Mouse (Mus musculus): ENCODE results near the gene Lrrc56. TPM values are rescaled to one million over a fixed set of nuclear protein-coding genes. Genes with fewer than 3 reads are reported as not detected.

Lrrc56 gene
- total and polyA plus RNA-seq, 3 experiments, result 0.46 to 1.4 (median 0.93) TPM

GRCm38 (mm10) chr7:141144650-141145049 is 49.3 kb upstream of the Lrrc56 start:
- Histone ChIP-seq H3K27ac (ENCODE audit: insufficient read depth, low read depth) (no peak overlapping the region), H3K9ac (ENCODE audit: insufficient read depth, low read depth) (no peak overlapping the region), H3K79me2 (replicated peaks; ENCODE audit: control insufficient read depth, extremely low read depth, insufficient read depth, poor library complexity, severe bottlenecking) (no peaks in the 10 kb centered on the region), H3K4me2 (ENCODE audit: insufficient read depth, low read depth, poor library complexity, severe bottlenecking) (no peak overlapping the region), H3K36me3 (replicated peaks in 1 of 2; ENCODE audit: control insufficient read depth in 1 of 2, insufficient read depth in 1 of 2, low read length in 1 of 2) (peaks cover 14 to 77% of the 10 kb centered on the region in 2 experiments), H3K27me3 (replicated peaks) (no peaks in the 10 kb centered on the region), H3K9me3 (replicated peaks; ENCODE audit: low read length) (no peaks in the 10 kb centered on the region), H3K4me3 (replicated peaks in 1 of 3; ENCODE audit: low read depth in 2 of 3, low read length in 2 of 3, poor library complexity in 1 of 3) (no peak overlapping the region), H3K4me1 (ENCODE audit: control insufficient read depth in 1 of 2, insufficient read depth in 2 of 2) (peaks cover 2 to 7% of the 10 kb centered on the region in 2 experiments; a peak in 1 of 4 replicates)
- in situ Hi-C loops (cut with MboI; ENCODE audit: low pct_ligation_motif_present, low pct_unique_long_range_greater_than_20kb, low sequenced_read_pairs) (no loop called here), dilution Hi-C loops (cut with MboI; ENCODE audit: extremely low pct_ligation_motif_present, extremely low pct_unique_long_range_greater_than_20kb, low sequenced_read_pairs) (no loop called here)
- TF ChIP-seq CTCF (conservative IDR thresholded peaks at IDR 0.05 in 1 of 2, IDR thresholded peaks at IDR 0.05 in 1 of 2; ENCODE audit: low read depth in 2 of 2, low read length in 2 of 2), result no peak
- TF ChIP-seq ZC3H11A (IDR thresholded peaks at IDR 0.05; ENCODE audit: low read depth, low read length), result no peak
- no peak for TF ChIP-seq JUN (IDR thresholded peaks at IDR 0.05; ENCODE audit: insufficient read depth, low read depth, low read length)
- no peak for TF ChIP-seq UBTF (IDR thresholded peaks at IDR 0.05; ENCODE audit: low read depth, low read length)
- no peak for TF ChIP-seq GABPA (IDR thresholded peaks at IDR 0.05; ENCODE audit: insufficient replicate concordance, low read depth, low read length)
- no peak for TF ChIP-seq TCF12 (IDR thresholded peaks at IDR 0.05; ENCODE audit: low read depth, low read length)
- no peak for TF ChIP-seq POLR2A (IDR thresholded peaks at IDR 0.05; ENCODE audit: low read depth, low read length)
- no peak for TF ChIP-seq TBP (conservative IDR thresholded peaks at IDR 0.05; ENCODE audit: low read depth, low read length)
- no peak for TF ChIP-seq RCOR1 (conservative IDR thresholded peaks at IDR 0.05; ENCODE audit: low read depth, low read length)
- no peak for TF ChIP-seq PAX5 (IDR thresholded peaks at IDR 0.05; ENCODE audit: low read length)
- no peak for TF ChIP-seq USF2 (conservative IDR thresholded peaks at IDR 0.05; ENCODE audit: low read depth, low read length)
- no peak for TF ChIP-seq MAX (IDR thresholded peaks at IDR 0.05; ENCODE audit: low read length)
- no peak for TF ChIP-seq NELFE (IDR thresholded peaks at IDR 0.05; ENCODE audit: low read depth, low read length)
- TF ChIP-seq SIN3A (IDR thresholded peaks at IDR 0.05; ENCODE audit: low read length), result no peak
- no peak for TF ChIP-seq ETS1 (conservative IDR thresholded peaks at IDR 0.05; ENCODE audit: low read depth, low read length)
- no peak for TF ChIP-seq BHLHE40 (IDR thresholded peaks at IDR 0.05; ENCODE audit: low read depth, low read length)
- no peak for TF ChIP-seq CHD1 (IDR thresholded peaks at IDR 0.05; ENCODE audit: low read depth, low read length)
- TF ChIP-seq ZKSCAN1 (IDR thresholded peaks at IDR 0.05; ENCODE audit: borderline replicate concordance, low read depth, low read length), result no peak
- DNase-seq (ENCODE audit: extremely low read depth), result no peak

DNA sequence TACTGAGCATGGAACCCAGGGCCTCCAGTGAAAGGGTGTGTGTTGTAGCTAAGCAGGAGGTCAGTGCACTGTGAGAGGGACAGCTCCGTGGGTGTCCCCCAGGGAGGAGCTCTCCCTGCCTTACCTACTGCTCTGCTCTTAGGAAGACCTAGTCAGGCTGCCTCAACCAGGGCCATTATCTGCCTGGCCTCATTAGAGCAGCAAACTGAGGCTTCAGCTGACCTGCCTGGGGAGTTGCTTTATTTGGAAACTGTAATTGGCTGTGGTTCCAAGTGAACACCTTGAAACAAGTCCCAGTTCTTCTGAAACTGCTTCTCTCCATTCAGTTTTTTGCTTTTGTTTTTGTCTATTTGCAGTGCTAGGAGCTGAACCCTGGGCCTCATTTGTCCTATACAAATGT is 48.6 kb upstream of the Lrrc56 start:
- H3K9ac ChIP-seq (ENCODE audit: insufficient read depth, low read depth), result no peak overlapping the region
- H3K9me3 ChIP-seq (replicated peaks; ENCODE audit: low read length), result no peaks in the 10 kb centered on the region
- no peak overlapping the region for H3K4me3 ChIP-seq (replicated peaks in 1 of 3; ENCODE audit: low read depth in 2 of 3, low read length in 2 of 3, poor library complexity in 1 of 3)
- in situ Hi-C loops (cut with MboI; ENCODE audit: low pct_ligation_motif_present, low pct_unique_long_range_greater_than_20kb, low sequenced_read_pairs), result no loop called here
- dilution Hi-C loops (cut with MboI; ENCODE audit: extremely low pct_ligation_motif_present, extremely low pct_unique_long_range_greater_than_20kb, low sequenced_read_pairs), result no loop called here
- no peak overlapping the region for H3K27ac ChIP-seq (ENCODE audit: insufficient read depth, low read depth)
- H3K27me3 ChIP-seq (replicated peaks), result no peaks in the 10 kb centered on the region
- H3K79me2 ChIP-seq (replicated peaks; ENCODE audit: control insufficient read depth, extremely low read depth, insufficient read depth, poor library complexity, severe bottlenecking), result no peaks in the 10 kb centered on the region
- DNase-seq (ENCODE audit: extremely low read depth), result no peak
- peaks cover 14 to 74% of the 10 kb centered on the region in 2 experiments for H3K36me3 ChIP-seq (replicated peaks in 1 of 2; ENCODE audit: control insufficient read depth in 1 of 2, insufficient read depth in 1 of 2, low read length in 1 of 2)
- no peak for TF ChIP-seq JUN (IDR thresholded peaks at IDR 0.05; ENCODE audit: insufficient read depth, low read depth, low read length)
- TF ChIP-seq ELF1 (IDR thresholded peaks at IDR 0.05; ENCODE audit: low read depth, low read length), result no peak
- no peak for TF ChIP-seq NELFE (IDR thresholded peaks at IDR 0.05; ENCODE audit: low read depth, low read length)
- no peak for TF ChIP-seq RAD21 (IDR thresholded peaks at IDR 0.05; ENCODE audit: low read depth, low read length)
- no peak for TF ChIP-seq USF1 (IDR thresholded peaks at IDR 0.05; ENCODE audit: low read depth, low read length)
- no peak for TF ChIP-seq KAT2A (IDR thresholded peaks at IDR 0.05; ENCODE audit: insufficient replicate concordance, low read length)
- TF ChIP-seq MAFK (IDR thresholded peaks at IDR 0.05; ENCODE audit: insufficient replicate concordance, low read length), result no peak
- no peak for TF ChIP-seq UBTF (IDR thresholded peaks at IDR 0.05; ENCODE audit: low read depth, low read length)
- no peak for TF ChIP-seq MXI1 (IDR thresholded peaks at IDR 0.05; ENCODE audit: low read depth, low read length)
- TF ChIP-seq PAX5 (IDR thresholded peaks at IDR 0.05; ENCODE audit: low read length), result no peak
- no peak for TF ChIP-seq POLR2A (IDR thresholded peaks at IDR 0.05; ENCODE audit: low read depth, low read length)
- no peak for TF ChIP-seq TCF12 (IDR thresholded peaks at IDR 0.05; ENCODE audit: low read depth, low read length)
- no peak for TF ChIP-seq ZC3H11A (IDR thresholded peaks at IDR 0.05; ENCODE audit: low read depth, low read length)
- no peak for TF ChIP-seq ZMIZ1 (IDR thresholded peaks at IDR 0.05; ENCODE audit: low read depth, low read length)
- no peak for TF ChIP-seq SIN3A (IDR thresholded peaks at IDR 0.05; ENCODE audit: low read length)
- no peak for TF ChIP-seq USF2 (conservative IDR thresholded peaks at IDR 0.05; ENCODE audit: low read depth, low read length)
- no peak for TF ChIP-seq CHD2 (IDR thresholded peaks at IDR 0.05; ENCODE audit: low read length)
- no peak for TF ChIP-seq SMC3 (IDR thresholded peaks at IDR 0.05; ENCODE audit: low read depth, low read length)
- TF ChIP-seq NRF1 (IDR thresholded peaks at IDR 0.05; ENCODE audit: low read depth, low read length), result no peak
- TF ChIP-seq ZKSCAN1 (IDR thresholded peaks at IDR 0.05; ENCODE audit: borderline replicate concordance, low read depth, low read length), result no peak
- H3K4me2 ChIP-seq (ENCODE audit: insufficient read depth, low read depth, poor library complexity, severe bottlenecking), result no peak overlapping the region
- H3K4me1 ChIP-seq (ENCODE audit: control insufficient read depth in 1 of 2, insufficient read depth in 2 of 2), result peaks cover 2 to 7% of the 10 kb centered on the region in 2 experiments; a peak in 1 of 4 replicates

All from CH12.LX (cell line).